Mouse (Mus musculus) common myeloid progenitor, adult 5-6 weeks (primary cell): ENCODE results near the gene Ggt5. TPM values are rescaled to one million over a fixed set of nuclear protein-coding genes. Genes with fewer than 3 reads are reported as not detected.

Experiments used
- ATAC-seq: replicated peaks from 2 replicates; pipeline ENCODE4 v1.8.0; 2016; ENCODE audit warnings: low read depth, mild to moderate bottlenecking, moderate TSS enrichment, inconsistent platforms; ENCODE audit not compliant: poor library complexity, severe bottlenecking
- total RNA-seq: library from RNA; stranded (forward); fragments of 200-1000, 187-1606 nt; gene quantifications from 2 replicates; pipeline ENCODE4 v1.2.3, GENCODE M21; 2017

Ggt5 gene
- total RNA-seq: 4.6 and 7.8 TPM in 2 replicates

GRCm38 (mm10) chr10:75589129-75589528, at the start of gene Ggt5:
TSS of gene Ggt5 (plus strand) at chr10:75589340.
- ATAC-seq: peak; percentile 39

GRCm38 (mm10) chr10:75547901-75548300, 41.2 kb upstream of the Ggt5 start:
- no peak for ATAC-seq

GRCm38 (mm10) chr10:75548486-75548885, 40.7 kb upstream of the Ggt5 start:
- no peak for ATAC-seq

GRCm38 (mm10) chr10:75549886-75550285, 39.3 kb upstream of the Ggt5 start:
- ATAC-seq: no peak

- ATAC-seq: peak; percentile 74
These were observed 38.0 kb upstream of the Ggt5 start for GRCm38 (mm10) chr10:75551175-75551574.

- ATAC-seq: no peak
These were observed 37.0 kb upstream of the Ggt5 start for GRCm38 (mm10) chr10:75552106-75552505.

- ATAC-seq: no peak
These were observed 36.3 kb upstream of the Ggt5 start for GRCm38 (mm10) chr10:75552701-75553450.

GRCm38 (mm10) chr10:75554090-75554489, 35.0 kb upstream of the Ggt5 start:
- ATAC-seq: peak; percentile 77

GRCm38 (mm10) chr10:75555557-75555956, 33.6 kb upstream of the Ggt5 start:
- no peak for ATAC-seq

- no peak for ATAC-seq
These were observed 33.1 kb upstream of the Ggt5 start for GRCm38 (mm10) chr10:75556026-75556425.

- no peak for ATAC-seq
These were observed 30.6 kb upstream of the Ggt5 start for GRCm38 (mm10) chr10:75558515-75558914.

GRCm38 (mm10) chr10:75559041-75559675, 30.0 kb upstream of the Ggt5 start:
- no peak for ATAC-seq

GRCm38 (mm10) chr10:75559676-75560548, 29.2 kb upstream of the Ggt5 start, which contains the start of gene Lrrc75b:
TSS of gene Lrrc75b (minus strand) at chr10:75560330.
- peak; percentile 13 for ATAC-seq

- no peak for ATAC-seq
These were observed 28.6 kb upstream of the Ggt5 start for GRCm38 (mm10) chr10:75560549-75560899.

GRCm38 (mm10) chr10:75561071-75561654, 28.0 kb upstream of the Ggt5 start, which contains the start of gene Ggt1:
TSS of gene Ggt1 (plus strand) at chr10:75561604.
- ATAC-seq: no peak

GRCm38 (mm10) chr10:75562596-75562995, 26.5 kb upstream of the Ggt5 start:
- no peak for ATAC-seq

- ATAC-seq: peak; percentile 19
These were observed 24.4 kb upstream of the Ggt5 start for GRCm38 (mm10) chr10:75564687-75565265.

GRCm38 (mm10) chr10:75565436-75565835, 23.7 kb upstream of the Ggt5 start:
- peak; percentile 88 for ATAC-seq

GRCm38 (mm10) chr10:75565906-75566305, 23.2 kb upstream of the Ggt5 start:
- ATAC-seq: no peak

GRCm38 (mm10) chr10:75566321-75566720, 22.8 kb upstream of the Ggt5 start:
- ATAC-seq: no peak
